In the genomic region with DNA sequence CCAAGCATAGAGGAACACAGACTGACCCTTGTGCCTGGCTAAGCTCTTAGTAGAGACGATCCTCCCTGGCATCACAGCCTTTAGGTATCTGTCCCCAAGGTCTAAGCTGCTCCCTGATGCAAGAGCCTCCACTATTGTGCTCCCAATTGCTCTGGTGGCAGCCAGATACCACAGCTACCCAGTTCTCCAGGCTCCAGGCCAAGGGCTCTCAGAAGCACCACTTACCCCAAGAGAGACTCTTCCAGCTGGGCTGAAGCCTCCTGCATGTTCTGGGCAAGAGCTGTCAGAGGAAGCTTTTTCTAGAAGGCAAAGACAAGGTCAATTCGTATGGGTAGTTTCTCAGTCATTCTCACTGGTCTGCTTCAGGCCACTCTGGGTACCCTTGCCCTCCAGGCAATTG, we compare ENCODE assay signal across 19 mouse cellular contexts. TPM values are rescaled to one million over a fixed set of nuclear protein-coding genes. Genes with fewer than 3 reads are reported as not detected.
DNase-seq lines count a peak whose midpoint lies in the region; ATAC-seq lines count a peak whose summit lies in the region.
"Had no signal": no experiment of that assay in that cellular context is flagged by ENCODE, and none has a peak within 500 bp of the region (broad histone marks: within the 10 kb centered on the region; RNA-seq: fewer than 3 reads in every experiment).

No protein-coding gene starts in this region.

- 0 out of 2 replicates have a peak overlapping the region, but pooled peaks have one; percentile 21 for H3K4me2 ChIP-seq in liver, embryonic 12.5 days
- no peak overlapping the region for H3K4me2 ChIP-seq in heart, embryonic 15.5 days
- H3K4me2 ChIP-seq: forebrain, embryonic 15.5 days; stomach, embryonic 15.5 days had no signal

- no peaks in the 10 kb centered on the region for H3K27me3 ChIP-seq in liver, embryonic 12.5 days (replicated peaks)
- H3K27me3 ChIP-seq in heart, embryonic 15.5 days = no peaks in the 10 kb centered on the region
- H3K27me3 ChIP-seq: CH12.LX; forebrain, embryonic 15.5 days; stomach, embryonic 15.5 days had no signal

- H3K27ac ChIP-seq in liver, embryonic 12.5 days = peak overlapping the region; percentile 66
- H3K27ac ChIP-seq in heart, embryonic 15.5 days = peak overlapping the region; percentile 44
- 0 out of 2 replicates have a peak overlapping the region, but pooled peaks have one; percentile 40 for H3K27ac ChIP-seq in macrophage
- H3K27ac ChIP-seq: forebrain, embryonic 15.5 days; liver, embryonic 14.5 days; midbrain, embryonic 10.5 days; stomach, embryonic 15.5 days had no signal

- H3K9me3 ChIP-seq in liver, embryonic 12.5 days (replicated peaks) = no peaks in the 10 kb centered on the region
- H3K9me3 ChIP-seq in heart, embryonic 15.5 days (replicated peaks) = no peaks in the 10 kb centered on the region
- H3K9me3 ChIP-seq: forebrain, embryonic 15.5 days; midbrain, embryonic 10.5 days; stomach, embryonic 15.5 days had no signal

- no peak for ATAC-seq in liver, embryonic 12.5 days
- ATAC-seq in heart, embryonic 15.5 days (replicated peaks; ENCODE audit: insufficient number of reproducible peaks, insufficient read depth, low FRiP score, low read depth) = 0 out of 2 replicates have a peak, but pooled peaks have one; percentile 32
- ATAC-seq: forebrain, embryonic 15.5 days; hindbrain, embryonic 16.5 days had no signal

- H3K9ac ChIP-seq in liver, embryonic 12.5 days = no peak overlapping the region
- H3K9ac ChIP-seq in heart, embryonic 15.5 days = no peak overlapping the region
- H3K9ac ChIP-seq: forebrain, embryonic 15.5 days; liver, embryonic 14.5 days; stomach, embryonic 15.5 days had no signal

- H3K36me3 ChIP-seq in liver, embryonic 12.5 days = peaks cover 93% of the 10 kb centered on the region
- peaks cover 31% of the 10 kb centered on the region for H3K36me3 ChIP-seq in heart, embryonic 15.5 days
- H3K36me3 ChIP-seq in macrophage (ENCODE audit: inconsistent target) = peaks cover 88% of the 10 kb centered on the region

- H3K79me2 ChIP-seq in macrophage (ENCODE audit: inconsistent target) = peaks cover 76% of the 10 kb centered on the region

- no peak overlapping the region for H3K4me3 ChIP-seq in liver, embryonic 12.5 days
- H3K4me3 ChIP-seq in heart, embryonic 15.5 days = no peak overlapping the region
- H3K4me3 ChIP-seq in macrophage (ENCODE audit: inconsistent target) = no peak overlapping the region
- H3K4me3 ChIP-seq: forebrain, embryonic 15.5 days; midbrain, embryonic 10.5 days; stomach, embryonic 15.5 days had no signal

- WGBS in liver, embryonic 12.5 days (ENCODE audit: insufficient replicate concordance) = 74% methylated on average over 2 of the region's 2 CpGs
- 62% methylated on average over 2 of the region's 2 CpGs for WGBS in heart, embryonic 15.5 days
- 88% methylated on average over 2 of the region's 2 CpGs for WGBS in macrophage (ENCODE audit: missing documents)

- DNase-seq in liver = no peak
- DNase-seq in lung, adult 18-20 months = peak; percentile 76 to 78
- DNase-seq in testis, postnatal 10 days (ENCODE audit: low spot score) = no peak
- DNase-seq in layer of hippocampus, postnatal 10 days (ENCODE audit: low spot score in 2 of 2) = no peak
- DNase-seq: cerebellum, postnatal 10 days; kidney, adult 18-20 months; kidney, postnatal 36 days; layer of hippocampus, postnatal 36 days; right cerebral cortex, adult 18-20 months; spleen, adult 18-20 months had no signal

- peaks cover 64% of the 10 kb centered on the region for H3K4me1 ChIP-seq in liver, embryonic 12.5 days
- peaks cover 22% of the 10 kb centered on the region for H3K4me1 ChIP-seq in heart, embryonic 15.5 days (replicated peaks)
- H3K4me1 ChIP-seq: forebrain, embryonic 15.5 days; stomach, embryonic 15.5 days had no signal

RNA-seq across cellular contexts. Expression of gene Lcmt1, which starts 46.2 kb away (rescaled TPM):
- polyA plus RNA-seq in liver, embryonic 12.5 days (2016; fragmentation: Nextera tagmentation; extraction: Ambion mirVana) = 33.4 and 34.4 TPM in 2 replicates
- 35.2 and 38.1 TPM in 2 replicates for polyA plus RNA-seq in heart, embryonic 15.5 days (2015; fragmentation: Nextera tagmentation; extraction: Ambion mirVana)
- total RNA-seq in macrophage (2018; cell fraction: chromatin; rRNA removed) = 10 to 100 TPM in 15 of 26 experiments, 1 to 10 TPM in 11; 1.7 to 25.4 (median 11.6) TPM
- 10 to 100 TPM; 12.1 to 23.5 (median 18.4) TPM for total RNA-seq in macrophage (2018; cell fraction: cytosol; rRNA removed)
- total RNA-seq in macrophage (2018; cell fraction: nucleus; rRNA removed) = 10 to 100 TPM in 11 of 26 experiments, 1 to 10 TPM in 15; 3.9 to 18.4 (median 8.7) TPM
- 14.4 to 20.0 TPM (median 19.7 TPM) in 3 replicates for polyA plus RNA-seq in macrophage (2018)
- 10 to 100 TPM; 86.6 to 87.0 TPM for total RNA-seq in layer of hippocampus, postnatal 10 days (2021)

RNA-seq across cellular contexts. Expression of gene Arhgap17, which starts 46.3 kb away (rescaled TPM):
- 16.7 TPM in 2 replicates for polyA plus RNA-seq in liver, embryonic 12.5 days (2016; fragmentation: Nextera tagmentation; extraction: Ambion mirVana)
- polyA plus RNA-seq in heart, embryonic 15.5 days (2015; fragmentation: Nextera tagmentation; extraction: Ambion mirVana) = 11.6 and 16.2 TPM in 2 replicates
- total RNA-seq in macrophage (2018; cell fraction: chromatin; rRNA removed) = 100 to 1,000 TPM; 131 to 699 (median 546) TPM
- total RNA-seq in macrophage (2018; cell fraction: cytosol; rRNA removed) = 100 to 1,000 TPM in 22 of 26 experiments, 10 to 100 TPM in 4; 69.2 to 167 (median 116) TPM
- total RNA-seq in macrophage (2018; cell fraction: nucleus; rRNA removed) = 100 to 1,000 TPM; 124 to 620 (median 384) TPM
- polyA plus RNA-seq in macrophage (2018) = 59.4 to 114 TPM (median 112 TPM) in 3 replicates
- total RNA-seq in layer of hippocampus, postnatal 10 days (2021) = 10 to 100 TPM; 16.6 to 27.2 TPM

Comparison
In these comparisons a context has a peak if more than half of its experiments do, and no peak if none do; other contexts are left out.
1. DNase-seq: peak in lung, adult 18-20 months (2 of 2); none in liver (single experiment), testis, postnatal 10 days (single experiment) and layer of hippocampus, postnatal 10 days (0 of 2).
2. Peak in every context shown above with its lines, with median percentiles within 50 percentile points of each other: H3K27ac ChIP-seq.